Mouse (Mus musculus) cerebellum, adult 8-10 months (tissue): ENCODE measurements around the gene Prtg.

ENCODE experiments used
- DNase-seq: peaks from one replicate; pipeline ENCODE4 v3.0.0; 2022

The Prtg gene

GRCm38 (mm10) chr9:72810607-72811006, 3.9 kb downstream of the Prtg start:
- DNase-seq, result no peak

- no peak for DNase-seq
Observed at GRCm38 (mm10) chr9:72812091-72812490, 5.4 kb downstream of the Prtg start.

- no peak for DNase-seq
Observed at GRCm38 (mm10) chr9:72812594-72813570, 6.2 kb downstream of the Prtg start.

GRCm38 (mm10) chr9:72825511-72825910, 18.8 kb downstream of the Prtg start:
- no peak for DNase-seq

- DNase-seq, result no peak
Observed at GRCm38 (mm10) chr9:72825976-72826375, 19.3 kb downstream of the Prtg start.

GRCm38 (mm10) chr9:72828616-72829257, 22.1 kb downstream of the Prtg start:
- no peak for DNase-seq

GRCm38 (mm10) chr9:72833992-72834696, 27.5 kb downstream of the Prtg start:
- DNase-seq, result no peak

- no peak for DNase-seq
Observed at GRCm38 (mm10) chr9:72835007-72835406, 28.3 kb downstream of the Prtg start.

GRCm38 (mm10) chr9:72836708-72837495, 30.2 kb downstream of the Prtg start:
- no peak for DNase-seq

- DNase-seq, result no peak
Observed at GRCm38 (mm10) chr9:72837598-72838160, 31.0 kb downstream of the Prtg start.

- no peak for DNase-seq
Observed at GRCm38 (mm10) chr9:72838256-72838655, 31.6 kb downstream of the Prtg start.

GRCm38 (mm10) chr9:72839346-72839990, 32.8 kb downstream of the Prtg start:
- DNase-seq, result no peak

GRCm38 (mm10) chr9:72844496-72844895, 37.8 kb downstream of the Prtg start:
- DNase-seq, result no peak

GRCm38 (mm10) chr9:72846160-72846559, 39.5 kb downstream of the Prtg start:
- DNase-seq, result no peak

- no peak for DNase-seq
Observed at GRCm38 (mm10) chr9:72851541-72851940, 44.9 kb downstream of the Prtg start.

- no peak for DNase-seq
Observed at GRCm38 (mm10) chr9:72851979-72852378, 45.3 kb downstream of the Prtg start.

GRCm38 (mm10) chr9:72853681-72854190, 47.1 kb downstream of the Prtg start:
- no peak for DNase-seq

GRCm38 (mm10) chr9:72856721-72857120, 50.0 kb downstream of the Prtg start:
- no peak for DNase-seq

- DNase-seq, result no peak
Observed at GRCm38 (mm10) chr9:72860764-72861163, 54.1 kb downstream of the Prtg start.

- DNase-seq, result no peak
Observed at GRCm38 (mm10) chr9:72861235-72861634, 54.6 kb downstream of the Prtg start.

GRCm38 (mm10) chr9:72862186-72862585, 55.5 kb downstream of the Prtg start:
- no peak for DNase-seq
